Mouse (Mus musculus): Measurements from ENCODE around the gene Zzef1.

DNA sequence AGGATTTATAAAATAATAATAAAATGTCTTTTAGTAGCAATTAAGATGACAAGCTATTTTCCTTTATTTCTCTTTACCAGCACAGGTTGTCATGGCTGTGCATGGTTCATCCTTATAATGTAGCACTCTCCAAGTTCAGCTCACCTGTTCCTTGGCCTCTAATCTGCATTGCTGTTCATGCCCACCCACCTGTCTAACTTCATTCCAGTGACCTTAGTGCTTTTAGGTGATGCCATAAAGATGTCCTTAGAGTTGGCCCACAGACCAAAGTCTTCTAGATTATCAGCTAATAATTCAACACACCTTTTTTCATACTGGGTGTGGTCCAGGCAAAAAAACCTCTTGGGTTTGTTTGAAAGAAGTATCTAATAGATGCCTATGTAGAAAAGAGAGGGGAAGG, 5.2 kb downstream of the Zzef1 start:
- no peak for TF ChIP-seq CTCF (IDR thresholded peaks at IDR 0.05; ENCODE audit: low read depth)
- TF ChIP-seq EP300 (IDR thresholded peaks at IDR 0.05; ENCODE audit: low read depth): no peak
